Mouse (Mus musculus): ENCODE measurements around the gene Gdf7. TPM values are rescaled to one million over a fixed set of nuclear protein-coding genes. Genes with fewer than 3 reads are reported as not detected.

The Gdf7 gene
- total RNA-seq, 2 experiments from 2014 or later, result not detected

Other genes with a start within 250 kb of the Gdf7 start
- 12.5 and 36.1 TPM in 2 replicates for gene Ldah, start 93.8 kb downstream of the Gdf7 start, total RNA-seq (2015; ENCODE audit: low replicate concordance)
- 8.4 and 20.7 TPM in 2 replicates for gene Ldah, start 93.8 kb downstream of the Gdf7 start, total RNA-seq (2017; ENCODE audit: low replicate concordance)
- gene Hs1bp3, start 11.5 kb upstream of the Gdf7 start, total RNA-seq (2015; ENCODE audit: low replicate concordance), result 1.5 TPM in 1 of 2 replicates, not detected in the other
- gene Hs1bp3, start 11.5 kb upstream of the Gdf7 start, total RNA-seq (2017; ENCODE audit: low replicate concordance), result 1.1 and 1.8 TPM in 2 replicates
- 27.4 and 31.9 TPM in 2 replicates for gene Rhob, start 198.1 kb upstream of the Gdf7 start, total RNA-seq (2015; ENCODE audit: low replicate concordance)
- gene Rhob, start 198.1 kb upstream of the Gdf7 start, total RNA-seq (2017; ENCODE audit: low replicate concordance), result 8.9 and 9.7 TPM in 2 replicates